9 mouse cellular contexts compared by ENCODE assay signal in the genomic region with DNA sequence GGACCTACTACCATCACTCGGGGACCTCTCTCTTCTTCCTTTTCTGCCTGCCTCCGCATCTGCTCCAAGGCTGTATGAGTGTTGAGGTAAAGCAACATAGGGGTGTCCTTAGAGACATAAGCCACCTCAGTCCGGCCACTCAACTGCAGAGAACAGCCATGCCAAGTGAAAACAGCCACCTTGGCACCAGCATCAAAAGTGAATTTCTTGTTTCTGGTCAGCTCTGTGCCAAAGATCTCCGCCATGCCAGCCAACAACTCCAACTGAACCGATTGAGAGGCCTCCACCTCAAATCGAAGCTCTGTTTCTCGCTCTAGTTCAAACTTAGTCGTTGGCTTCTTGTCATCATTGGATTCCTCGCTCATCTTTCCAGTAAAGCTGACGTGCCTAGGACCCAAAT. TPM values are rescaled to one million over a fixed set of nuclear protein-coding genes. Genes with fewer than 3 reads are reported as not detected.
A peak's percentile ranks its signal among the peaks of the same experiment; 100 is the strongest.
DNase-seq lines count a peak whose midpoint lies in the region; ATAC-seq and TF ChIP-seq lines count a peak whose summit lies in the region.
"Had no signal": no experiment of that assay in that cellular context is flagged by ENCODE, and none has a peak within 500 bp of the region (broad histone marks: within the 10 kb centered on the region; RNA-seq: fewer than 3 reads in every experiment).

No protein-coding gene starts in this region.

- ATAC-seq in heart, embryonic 15.5 days (replicated peaks; ENCODE audit: insufficient number of reproducible peaks, insufficient read depth, low FRiP score, low read depth): no peak
- no peak for ATAC-seq in liver, embryonic 14.5 days (ENCODE audit: insufficient read depth)

- peaks cover 33% of the 10 kb centered on the region for H3K36me3 ChIP-seq in heart, embryonic 15.5 days
- H3K36me3 ChIP-seq in E14TG2a.4 (ENCODE audit: insufficient read depth, low read length): peaks cover 47% of the 10 kb centered on the region
- H3K36me3 ChIP-seq in embryonic facial prominence, embryonic 10.5 days (replicated peaks): peaks cover 47% of the 10 kb centered on the region
- peaks cover 42% of the 10 kb centered on the region for H3K36me3 ChIP-seq in liver, embryonic 14.5 days (replicated peaks; ENCODE audit: control insufficient read depth, insufficient read depth, low read depth)

- TF ChIP-seq CTCF in E14TG2a.4 (conservative IDR thresholded peaks at IDR 0.05; ENCODE audit: low read length): no peak
- TF ChIP-seq CTCF in liver, embryonic 14.5 days (IDR thresholded peaks at IDR 0.05; ENCODE audit: low read depth): no peak

- no peaks in the 10 kb centered on the region for H3K27me3 ChIP-seq in heart, embryonic 15.5 days
- H3K27me3 ChIP-seq in E14TG2a.4 (ENCODE audit: insufficient read depth, low read length): peaks cover 8% of the 10 kb centered on the region
- no peaks in the 10 kb centered on the region for H3K27me3 ChIP-seq in embryonic facial prominence, embryonic 10.5 days (replicated peaks; ENCODE audit: low read depth, poor library complexity, severe bottlenecking)
- no peaks in the 10 kb centered on the region for H3K27me3 ChIP-seq in liver, embryonic 14.5 days (ENCODE audit: control insufficient read depth, insufficient read depth, low read length)

- H3K4me2 ChIP-seq in heart, embryonic 15.5 days: peak overlapping the region; percentile 79
- peak overlapping the region; percentile 81 for H3K4me2 ChIP-seq in liver, embryonic 14.5 days (ENCODE audit: low read depth)

- H3K9me3 ChIP-seq in heart, embryonic 15.5 days (replicated peaks): no peaks in the 10 kb centered on the region
- no peaks in the 10 kb centered on the region for H3K9me3 ChIP-seq in E14TG2a.4 (ENCODE audit: low read length)
- H3K9me3 ChIP-seq in embryonic facial prominence, embryonic 10.5 days: no peaks in the 10 kb centered on the region
- H3K9me3 ChIP-seq in liver, embryonic 14.5 days (ENCODE audit: control insufficient read depth, low read length): no peaks in the 10 kb centered on the region

- intact Hi-C loops in heart, postnatal 25 days (cut with DNase I): no loop called here

- H3K27ac ChIP-seq in heart, embryonic 15.5 days: no peak overlapping the region
- no peak overlapping the region for H3K27ac ChIP-seq in embryonic facial prominence, embryonic 10.5 days (replicated peaks)
- H3K27ac ChIP-seq in liver, embryonic 14.5 days: no peak overlapping the region
- H3K27ac ChIP-seq: left cerebral cortex, adult 2 months had no signal

- no peak overlapping the region; the same call in 1 of the 2 replicates for H3K4me3 ChIP-seq in heart, embryonic 15.5 days
- peak overlapping the region; percentile 90 for H3K4me3 ChIP-seq in E14TG2a.4 (replicated peaks; ENCODE audit: low read length)
- peak overlapping the region; percentile 76 for H3K4me3 ChIP-seq in embryonic facial prominence, embryonic 10.5 days
- H3K4me3 ChIP-seq in liver, embryonic 14.5 days (ENCODE audit: insufficient read depth in 1 of 2, low read depth in 2 of 2, low read length in 2 of 2): peak overlapping the region; percentile 80 to 91

- WGBS in heart, embryonic 15.5 days: 86% methylated on average over 10 of the region's 10 CpGs
- WGBS in embryonic facial prominence, embryonic 10.5 days: 94% methylated on average over 10 of the region's 10 CpGs
- WGBS in liver, embryonic 14.5 days (ENCODE audit: insufficient replicate concordance): 84% methylated on average over 10 of the region's 10 CpGs

- H3K4me1 ChIP-seq in heart, embryonic 15.5 days (replicated peaks): peaks cover 20% of the 10 kb centered on the region
- H3K4me1 ChIP-seq in E14TG2a.4 (replicated peaks; ENCODE audit: low read depth, low read length): peaks cover 40% of the 10 kb centered on the region
- peaks cover 25% of the 10 kb centered on the region for H3K4me1 ChIP-seq in embryonic facial prominence, embryonic 10.5 days
- H3K4me1 ChIP-seq in liver, embryonic 14.5 days (replicated peaks; ENCODE audit: control insufficient read depth in 2 of 2, insufficient read depth in 2 of 2, low read length in 1 of 2): peaks cover 29 to 31% of the 10 kb centered on the region in 2 experiments

- no peak for DNase-seq in heart, postnatal 25 days (ENCODE audit: low spot score)
- no peak for DNase-seq in embryonic facial prominence, embryonic 10.5 days (ENCODE audit: low spot score)
- no peak for DNase-seq in liver, embryonic 14.5 days (ENCODE audit: low read depth in 3 of 3, low spot score in 3 of 3)
- no peak for DNase-seq in spleen, postnatal 36 days (ENCODE audit: low spot score in 2 of 2)
- no peak for DNase-seq in gastrocnemius, postnatal 4 days (ENCODE audit: low spot score in 2 of 2)
- DNase-seq: heart, postnatal 36 days had no signal

- no peak for TF ChIP-seq EP300 in liver, embryonic 14.5 days (IDR thresholded peaks at IDR 0.05; ENCODE audit: low read depth)

- H3K9ac ChIP-seq in heart, embryonic 15.5 days: no peak overlapping the region
- peak overlapping the region; percentile 82; the same call in 1 of the 2 replicates for H3K9ac ChIP-seq in liver, embryonic 14.5 days (replicated peaks)

RNA-seq across cellular contexts. Expression of a gene that starts 1.4 kb away (rescaled TPM):
- polyA plus RNA-seq in heart, embryonic 15.5 days (2015; fragmentation: Nextera tagmentation; extraction: Ambion mirVana): 12.8 and 18.6 TPM in 2 replicates
- 1 to 10 TPM; 4.9 TPM for total RNA-seq in heart, postnatal 25 days (2021)
- polyA plus RNA-seq in embryonic facial prominence, embryonic 10.5 days (2016; fragmentation: Nextera tagmentation; extraction: Ambion mirVana): 53.2 and 53.8 TPM in 2 replicates
- 22.1 and 27.5 TPM in 2 replicates for polyA plus RNA-seq in liver, embryonic 14.5 days (2012; rRNA removed)
- polyA plus RNA-seq in liver, embryonic 14.5 days (2014; fragmentation: Nextera tagmentation; extraction: Ambion mirVana): 50.9 and 54.6 TPM in 2 replicates
- total RNA-seq in gastrocnemius, postnatal 4 days (2021): 1 to 10 TPM; 6.8 to 8.6 TPM

RNA-seq across cellular contexts. Expression of a gene that starts 8.1 kb away (rescaled TPM):
- polyA plus RNA-seq in heart, embryonic 15.5 days (2015; fragmentation: Nextera tagmentation; extraction: Ambion mirVana): 3.0 and 3.8 TPM in 2 replicates
- 1 to 10 TPM in 1 of 2 experiments, under 1 TPM in 1; 0.94 to 1.1 TPM for total RNA-seq in heart, postnatal 25 days (2021)
- polyA plus RNA-seq in embryonic facial prominence, embryonic 10.5 days (2016; fragmentation: Nextera tagmentation; extraction: Ambion mirVana): 8.1 and 8.9 TPM in 2 replicates
- 122 and 145 TPM in 2 replicates for polyA plus RNA-seq in liver, embryonic 14.5 days (2012; rRNA removed)
- 53.4 and 58.1 TPM in 2 replicates for polyA plus RNA-seq in liver, embryonic 14.5 days (2014; fragmentation: Nextera tagmentation; extraction: Ambion mirVana)
- under 1 TPM; 0.74 to 0.78 TPM for total RNA-seq in gastrocnemius, postnatal 4 days (2021)

RNA-seq across cellular contexts. Expression of a gene that starts 10.8 kb away (rescaled TPM):
- 20.2 and 22.4 TPM in 2 replicates for polyA plus RNA-seq in heart, embryonic 15.5 days (2015; fragmentation: Nextera tagmentation; extraction: Ambion mirVana)
- total RNA-seq in heart, postnatal 25 days (2021): 10 to 100 TPM; 61.4 to 62.1 TPM
- 30.2 and 31.9 TPM in 2 replicates for polyA plus RNA-seq in embryonic facial prominence, embryonic 10.5 days (2016; fragmentation: Nextera tagmentation; extraction: Ambion mirVana)
- polyA plus RNA-seq in liver, embryonic 14.5 days (2012; rRNA removed): 17.2 and 17.4 TPM in 2 replicates
- 18.8 and 20.1 TPM in 2 replicates for polyA plus RNA-seq in liver, embryonic 14.5 days (2014; fragmentation: Nextera tagmentation; extraction: Ambion mirVana)
- total RNA-seq in gastrocnemius, postnatal 4 days (2021): 10 to 100 TPM; 45.1 to 50.9 TPM

RNA-seq across cellular contexts. Expression of a gene that starts 17.7 kb away (rescaled TPM):
- 5.1 and 5.3 TPM in 2 replicates for polyA plus RNA-seq in heart, embryonic 15.5 days (2015; fragmentation: Nextera tagmentation; extraction: Ambion mirVana)
- 1 to 10 TPM; 1.8 to 1.9 TPM for total RNA-seq in heart, postnatal 25 days (2021)
- polyA plus RNA-seq in embryonic facial prominence, embryonic 10.5 days (2016; fragmentation: Nextera tagmentation; extraction: Ambion mirVana): 8.0 and 9.5 TPM in 2 replicates
- polyA plus RNA-seq in liver, embryonic 14.5 days (2012; rRNA removed): 1.1 and 1.8 TPM in 2 replicates
- polyA plus RNA-seq in liver, embryonic 14.5 days (2014; fragmentation: Nextera tagmentation; extraction: Ambion mirVana): 0.98 and 1.1 TPM in 2 replicates
- 1 to 10 TPM; 4.0 to 6.3 TPM for total RNA-seq in gastrocnemius, postnatal 4 days (2021)

RNA-seq across cellular contexts. Expression of a gene that starts 46.8 kb away (rescaled TPM):
- 156 and 158 TPM in 2 replicates for polyA plus RNA-seq in heart, embryonic 15.5 days (2015; fragmentation: Nextera tagmentation; extraction: Ambion mirVana)
- total RNA-seq in heart, postnatal 25 days (2021): 100 to 1,000 TPM; 116 to 127 TPM
- polyA plus RNA-seq in embryonic facial prominence, embryonic 10.5 days (2016; fragmentation: Nextera tagmentation; extraction: Ambion mirVana): 135 and 137 TPM in 2 replicates
- 18.7 and 24.7 TPM in 2 replicates for polyA plus RNA-seq in liver, embryonic 14.5 days (2012; rRNA removed)
- polyA plus RNA-seq in liver, embryonic 14.5 days (2014; fragmentation: Nextera tagmentation; extraction: Ambion mirVana): 66.3 and 70.9 TPM in 2 replicates
- total RNA-seq in gastrocnemius, postnatal 4 days (2021): 10 to 100 TPM; 46.6 to 48.5 TPM
